Mouse (Mus musculus) midbrain, embryonic 12.5 days (tissue): ENCODE measurements around the gene Cul1. TPM values are rescaled to one million over a fixed set of nuclear protein-coding genes. Genes with fewer than 3 reads are reported as not detected.
"Not testable (repeated sequence)": the region's sequence is repeated elsewhere in the genome, so short reads cannot be mapped to it uniquely, and the experiment has no call there.

Experiments
- ATAC-seq: fragments of 200-750 bp; cut with Nextera tagmentation; 2 replicates; pipeline ENCODE4 v1.8.0; 2017; ENCODE audit warnings: low read depth, moderate TSS enrichment, moderate library complexity; ENCODE audit not compliant: low FRiP score
- H3K27ac ChIP-seq: fragments of 300-500 bp; sonication (generic); replicated peaks from 2 replicates; pipeline ENCODE4 v1.5.1; 2016; ENCODE audit warnings: mild to moderate bottlenecking
- H3K27me3 ChIP-seq: fragments of 300-500 bp; sonication (generic); 2 replicates; pipeline ENCODE4 v1.6.1; 2016; ENCODE audit warnings: mild to moderate bottlenecking
- H3K36me3 ChIP-seq: fragments of 300-500 bp; sonication (generic); 2 replicates; pipeline ENCODE4 v1.6.1; 2016
- H3K4me1 ChIP-seq: fragments of 300-500 bp; sonication (generic); 2 replicates; pipeline ENCODE4 v1.6.1; 2016
- H3K4me2 ChIP-seq: fragments of 300-500 bp; sonication (generic); replicated peaks from 2 replicates; pipeline ENCODE4 v1.6.1; 2016; ENCODE audit warnings: mild to moderate bottlenecking, moderate library complexity
- H3K4me3 ChIP-seq: fragments of 300-500 bp; sonication (generic); 2 replicates; pipeline ENCODE4 v1.5.1; 2016; ENCODE audit warnings: mild to moderate bottlenecking
- H3K9ac ChIP-seq: fragments of 300-500 bp; sonication (generic); replicated peaks from 2 replicates; pipeline ENCODE4 v1.6.1; 2016; ENCODE audit warnings: mild to moderate bottlenecking, moderate library complexity
- H3K9me3 ChIP-seq: fragments of 300-500 bp; sonication (generic); 2 replicates; pipeline ENCODE4 v1.6.1; 2016; ENCODE audit warnings: mild to moderate bottlenecking
- WGBS: fragments of 180-500 bp; shearing (Covaris S2); methylation state at CpG from one replicate; pipeline ENCODE4 v1.1.7; 2016; 5-methylcytosine and 5-hydroxymethylcytosine counted together
- polyA plus RNA-seq: library from polyadenylated mRNA; unstranded; fragments of >200 nt; fragmentation: Nextera tagmentation; extraction: Ambion mirVana; gene quantifications from 2 replicates; pipeline ENCODE4 v1.2.1, GENCODE M21; 2016

Gene Cul1
- polyA plus RNA-seq = 174 and 188 TPM in 2 replicates

DNA sequence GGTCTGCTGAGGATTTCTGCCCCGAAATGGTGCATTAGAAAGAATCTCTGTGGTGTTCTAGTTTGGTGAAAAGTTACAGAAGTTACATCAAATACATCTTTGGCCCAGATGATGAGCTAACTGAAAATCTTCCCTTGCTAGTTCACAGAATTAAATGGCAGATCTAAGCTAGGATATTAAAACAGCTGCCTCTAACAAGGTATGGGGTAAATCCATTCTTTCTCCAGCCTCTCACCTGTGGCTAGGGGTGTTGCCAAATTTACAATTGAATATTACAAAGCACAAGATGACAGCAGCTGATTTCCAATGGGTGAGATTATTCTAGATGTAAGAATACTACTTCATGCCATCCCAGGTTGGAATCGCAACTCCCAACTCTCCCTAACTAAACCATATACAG lies at the start of gene Cul1:
Gene Cul1, plus strand, starts transcription at position 301 of the 400 bp plus-strand sequence.
- WGBS = 50% methylated on average over 2 of the region's 2 CpGs
- H3K36me3 ChIP-seq = no peaks in the 10 kb centered on the region

DNA sequence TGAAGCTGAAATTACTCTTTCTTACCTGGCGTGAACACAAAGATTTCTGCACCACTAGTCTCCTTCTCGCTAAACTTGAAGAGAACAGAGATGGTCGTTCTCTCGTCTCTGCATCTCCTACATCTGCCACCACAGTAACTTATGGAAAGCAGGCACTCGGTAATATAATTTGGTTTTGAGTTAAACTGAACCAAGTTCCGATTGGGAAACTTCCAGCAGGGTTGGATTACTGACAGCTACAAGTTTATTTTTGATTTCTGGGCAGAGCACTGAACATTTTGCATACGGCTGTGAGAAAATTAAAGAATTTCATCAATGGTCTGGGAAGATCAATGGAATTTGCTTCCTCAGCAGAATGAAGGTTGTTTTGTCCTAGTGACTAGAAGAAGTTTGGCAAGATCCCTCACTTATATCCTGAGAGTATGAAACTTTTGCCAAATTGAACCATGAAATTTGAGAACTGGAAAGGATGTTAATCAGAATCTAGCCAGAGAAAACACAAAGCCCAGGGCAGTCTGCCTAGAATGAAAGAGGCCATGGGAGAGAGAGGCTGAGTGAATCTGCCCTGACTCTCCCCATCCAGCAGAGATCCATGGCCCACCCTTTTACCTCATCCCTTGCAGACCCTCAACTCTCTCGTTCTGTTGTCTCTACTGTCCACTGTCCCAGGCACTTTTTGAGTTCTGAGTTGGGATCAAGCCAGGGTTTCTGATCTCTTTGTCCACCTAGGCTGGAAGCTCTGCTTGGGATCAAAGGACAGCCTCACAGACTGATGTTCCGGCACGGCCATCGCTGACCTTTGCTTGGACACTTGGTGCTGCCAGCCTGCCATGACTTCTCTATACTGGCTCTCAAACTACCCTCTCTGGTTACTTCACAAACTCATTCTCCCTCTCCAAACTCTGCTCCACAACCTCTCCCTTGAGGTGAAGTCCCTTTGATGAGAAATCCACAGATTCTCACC lies 48.5 kb upstream of the Cul1 start:
- Histone ChIP-seq H3K27me3 (no peaks in the 10 kb centered on the region), H3K36me3 (no peaks in the 10 kb centered on the region), H3K9me3 (no peaks in the 10 kb centered on the region), H3K9ac (no peak overlapping the region), H3K4me1 (no peaks in the 10 kb centered on the region), H3K27ac (no peak overlapping the region), H3K4me3 (no peak overlapping the region), H3K4me2 (no peak overlapping the region)
- ATAC-seq = no peak
- 87% methylated on average over 11 of the region's 11 CpGs for WGBS

More for the DNA sequence above, at the start of gene Cul1:
- no peaks in the 10 kb centered on the region for H3K9me3 ChIP-seq
- H3K27me3 ChIP-seq = no peaks in the 10 kb centered on the region
- H3K4me1 ChIP-seq = peaks cover 31% of the 10 kb centered on the region
- H3K4me2 ChIP-seq = peak within 1 kb of the TSS; percentile 84
- H3K9ac ChIP-seq = peak within 1 kb of the TSS; percentile 99
- H3K4me3 ChIP-seq = peak within 1 kb of the TSS; percentile 99
- ATAC-seq = no peak
- H3K27ac ChIP-seq = peak within 1 kb of the TSS; percentile 98

DNA sequence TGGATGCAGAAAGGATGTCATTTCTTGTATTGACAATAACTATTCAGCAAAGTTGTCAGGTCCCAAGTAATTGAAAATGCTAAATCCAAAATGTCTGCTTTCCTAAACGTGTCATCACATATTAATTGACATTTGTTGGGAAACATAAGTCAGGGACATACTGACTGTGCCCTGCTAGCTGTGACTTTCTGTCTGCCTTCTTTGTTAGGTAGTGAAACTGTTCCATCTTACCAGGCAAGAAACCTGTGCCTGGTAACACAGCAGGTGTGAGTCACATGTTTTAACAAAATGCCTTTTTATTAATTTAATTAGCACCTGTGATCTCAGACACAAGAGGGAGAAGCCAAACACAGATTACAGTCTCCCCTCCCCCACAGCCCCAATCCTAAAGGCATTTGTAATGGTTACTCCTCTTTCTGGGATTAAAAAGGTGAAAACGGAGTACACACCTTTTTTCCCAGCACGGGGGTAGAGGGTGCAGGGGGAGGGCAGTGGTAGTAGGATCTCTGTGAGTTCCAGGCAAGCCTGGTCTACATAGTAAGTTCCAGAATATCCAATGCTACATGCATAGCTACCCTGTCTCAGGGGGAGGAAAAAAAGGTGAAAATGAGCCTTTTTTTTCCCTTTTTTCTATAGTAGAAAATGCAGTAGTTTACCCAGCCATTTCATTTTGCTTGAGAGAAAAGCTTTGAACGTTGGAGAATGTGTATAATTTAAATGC lies 40.2 kb upstream of the Cul1 start:
- H3K27ac ChIP-seq = no peak overlapping the region
- H3K4me3 ChIP-seq = no peak overlapping the region
- 35% methylated on average over 4 of the region's 4 CpGs for WGBS
- H3K4me1 ChIP-seq = peaks cover 4% of the 10 kb centered on the region; the same call in 1 of the 2 replicates
- no peak for ATAC-seq
- H3K36me3 ChIP-seq = no peaks in the 10 kb centered on the region
- H3K9me3 ChIP-seq = no peaks in the 10 kb centered on the region
- no peak overlapping the region for H3K9ac ChIP-seq
- H3K4me2 ChIP-seq = no peak overlapping the region
- H3K27me3 ChIP-seq = no peaks in the 10 kb centered on the region

DNA sequence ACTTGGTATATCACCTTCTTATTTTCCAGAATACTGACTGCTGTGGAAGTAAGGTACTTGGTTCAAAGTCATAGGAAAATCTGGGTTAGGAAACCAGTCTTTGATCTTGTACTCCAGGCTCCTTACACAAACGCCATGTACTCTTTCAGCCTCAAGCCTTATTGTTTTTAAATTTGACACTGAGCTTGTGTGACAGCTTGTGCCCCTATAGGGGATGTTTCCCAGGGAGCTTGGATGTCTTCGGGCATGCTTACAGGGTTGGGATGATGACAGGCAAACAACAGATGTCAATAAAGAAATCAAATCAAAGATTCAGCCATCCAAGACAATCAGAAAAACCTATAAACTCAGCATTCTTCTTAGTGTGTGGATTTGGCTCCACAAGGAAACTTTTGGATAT lies 39.5 kb upstream of the Cul1 start:
- Histone ChIP-seq H3K9me3 (no peaks in the 10 kb centered on the region), H3K4me2 (no peak overlapping the region), H3K27ac (no peak overlapping the region), H3K4me3 (no peak overlapping the region), H3K27me3 (no peaks in the 10 kb centered on the region), H3K4me1 (peaks cover 4% of the 10 kb centered on the region; the same call in 1 of the 2 replicates), H3K9ac (no peak overlapping the region), H3K36me3 (no peaks in the 10 kb centered on the region)
- 34% methylated on average over 2 of the region's 2 CpGs for WGBS
- ATAC-seq = no peak

DNA sequence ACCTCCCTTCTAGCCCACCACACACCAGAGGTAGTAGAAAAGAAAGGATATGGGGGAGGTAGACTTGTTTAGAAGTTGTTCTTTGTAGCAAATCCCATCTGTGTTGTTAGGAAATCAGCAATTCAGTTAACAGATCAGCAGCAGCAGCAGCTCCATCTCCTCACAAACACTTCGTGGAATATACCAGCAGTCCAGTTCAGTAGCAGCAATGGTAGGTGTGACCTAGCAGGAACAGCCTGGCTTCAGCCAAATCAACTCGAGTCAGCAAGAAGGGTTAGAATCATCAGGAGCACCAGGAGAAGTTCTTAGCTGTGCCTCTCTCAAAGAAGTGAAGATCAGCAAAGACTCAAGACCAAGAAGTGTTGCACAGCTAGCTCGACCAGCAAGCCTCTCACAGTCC lies 34.5 kb upstream of the Cul1 start:
- no peak for ATAC-seq
- WGBS = 80% methylated on average over 3 of the region's 3 CpGs
- Histone ChIP-seq H3K4me2 (no peak overlapping the region), H3K4me3 (no peak overlapping the region), H3K4me1 (no peaks in the 10 kb centered on the region), H3K36me3 (no peaks in the 10 kb centered on the region), H3K27ac (no peak overlapping the region), H3K9ac (no peak overlapping the region), H3K27me3 (no peaks in the 10 kb centered on the region), H3K9me3 (no peaks in the 10 kb centered on the region)

GRCm38 (mm10) chr6:47420156-47420555 lies 33.0 kb upstream of the Cul1 start:
- Histone ChIP-seq H3K27ac (no peak overlapping the region), H3K9me3 (no peaks in the 10 kb centered on the region), H3K9ac (no peak overlapping the region), H3K4me2 (no peak overlapping the region), H3K4me1 (no peaks in the 10 kb centered on the region), H3K36me3 (no peaks in the 10 kb centered on the region), H3K4me3 (no peak overlapping the region), H3K27me3 (no peaks in the 10 kb centered on the region)
- no peak for ATAC-seq

DNA sequence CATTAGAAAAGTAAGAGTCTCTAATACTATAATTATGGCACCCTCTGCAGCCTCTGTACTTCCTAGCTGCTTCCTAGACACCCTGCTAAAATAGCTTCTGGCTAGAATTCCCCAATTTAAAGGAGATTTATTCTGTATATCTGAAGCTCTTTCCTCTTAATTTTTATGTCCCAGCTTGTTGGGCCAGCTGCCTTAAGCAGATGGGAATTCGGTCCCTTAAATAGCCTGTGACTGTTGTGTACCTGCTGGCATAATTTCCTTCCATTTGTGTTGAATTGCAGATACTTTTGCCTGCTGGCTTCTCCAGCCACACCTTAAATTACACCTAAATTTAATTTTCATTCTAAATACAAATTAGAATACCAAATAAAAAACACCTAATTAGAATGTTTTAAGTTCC lies 32.0 kb upstream of the Cul1 start:
- no peak for ATAC-seq
- no peak overlapping the region for H3K9ac ChIP-seq
- H3K27me3 ChIP-seq = no peaks in the 10 kb centered on the region
- no peak overlapping the region for H3K27ac ChIP-seq
- 91% methylated on average over 1 of the region's 1 CpGs for WGBS
- H3K4me3 ChIP-seq = no peak overlapping the region
- H3K9me3 ChIP-seq = no peaks in the 10 kb centered on the region
- H3K4me2 ChIP-seq = no peak overlapping the region
- no peaks in the 10 kb centered on the region for H3K4me1 ChIP-seq
- no peaks in the 10 kb centered on the region for H3K36me3 ChIP-seq

GRCm38 (mm10) chr6:47426136-47426535 lies 27.1 kb upstream of the Cul1 start:
- H3K9me3 ChIP-seq = no peaks in the 10 kb centered on the region
- 70% methylated on average over 1 of the region's 1 CpGs for whole genome bisulfite sequencing
- no peak overlapping the region for H3K9ac ChIP-seq
- H3K27me3 ChIP-seq = no peaks in the 10 kb centered on the region
- H3K36me3 ChIP-seq = no peaks in the 10 kb centered on the region
- H3K4me1 ChIP-seq = no peaks in the 10 kb centered on the region
- ATAC-seq = no peak
- H3K4me2 ChIP-seq = no peak overlapping the region
- H3K27ac ChIP-seq = no peak overlapping the region
- no peak overlapping the region for H3K4me3 ChIP-seq

DNA sequence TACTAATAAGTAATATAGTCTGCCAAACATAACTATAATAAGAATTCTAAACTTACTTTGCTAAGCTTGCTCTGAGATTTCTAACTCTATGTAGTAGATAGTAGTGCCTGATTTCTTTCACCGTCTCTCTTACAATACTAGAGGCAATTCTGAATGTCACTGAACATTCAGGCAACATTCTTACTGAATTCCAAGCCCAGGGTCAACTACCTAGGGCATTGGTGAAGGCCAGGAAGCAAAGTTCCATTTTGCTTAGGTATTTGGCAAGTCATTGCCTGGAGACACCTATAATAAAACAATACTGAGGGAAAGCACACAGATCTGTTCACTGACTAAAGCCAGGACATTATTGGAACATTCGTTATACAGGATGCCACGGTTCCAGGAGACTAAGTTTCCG lies 26.6 kb upstream of the Cul1 start:
- H3K4me2 ChIP-seq, H3K27me3 ChIP-seq, H3K9ac ChIP-seq, H3K9me3 ChIP-seq, H3K4me1 ChIP-seq, ATAC-seq, H3K36me3 ChIP-seq, H3K27ac ChIP-seq, H3K4me3 ChIP-seq: not testable (repeated sequence)
- WGBS = 92% methylated on average over 4 of the region's 4 CpGs

DNA sequence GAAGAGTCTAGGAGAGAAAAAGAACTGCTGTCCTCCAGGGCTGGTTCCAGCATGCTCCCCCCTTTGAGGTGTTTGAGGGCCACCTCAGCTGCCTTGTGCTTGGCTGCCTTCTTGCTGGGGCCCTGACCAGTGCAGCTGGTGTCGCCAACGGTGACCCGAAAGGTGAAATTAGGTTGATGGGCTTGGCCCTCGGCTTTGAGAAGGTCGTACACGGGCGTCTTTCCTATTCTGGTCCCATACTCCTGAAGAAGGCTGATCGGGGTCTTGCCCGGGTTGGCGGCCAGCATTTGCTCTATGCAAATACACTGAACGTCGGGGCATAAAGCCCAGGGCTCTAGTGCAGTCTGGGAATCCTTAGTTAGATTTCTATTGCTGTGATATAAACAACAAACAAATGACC lies 20.4 kb upstream of the Cul1 start:
- not testable (repeated sequence) for H3K9me3 ChIP-seq, H3K9ac ChIP-seq, H3K4me1 ChIP-seq, H3K4me2 ChIP-seq, H3K36me3 ChIP-seq, H3K27me3 ChIP-seq, H3K4me3 ChIP-seq, H3K27ac ChIP-seq, ATAC-seq
- 95% methylated on average over 12 of the region's 12 CpGs for WGBS

DNA sequence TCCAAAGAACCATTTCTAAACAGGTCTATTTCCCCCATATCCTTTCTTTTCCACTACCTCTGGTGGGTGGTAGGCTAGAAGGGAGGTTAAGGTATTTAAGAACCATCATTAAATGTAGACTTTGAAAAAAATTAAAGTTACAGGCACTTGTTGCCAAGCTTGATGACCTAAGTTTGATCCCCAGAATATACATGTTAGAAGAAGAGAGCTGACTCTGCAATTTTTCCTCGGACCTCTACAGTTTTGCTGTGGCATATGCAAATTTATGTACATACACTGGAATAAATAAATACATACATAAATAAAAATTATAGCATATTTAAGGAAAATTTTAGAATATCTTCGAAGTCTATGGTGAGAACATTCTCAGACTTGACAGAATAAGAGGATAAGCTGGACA lies 13.1 kb upstream of the Cul1 start:
- Histone ChIP-seq H3K9ac (no peak overlapping the region), H3K27ac (no peak overlapping the region), H3K27me3 (no peaks in the 10 kb centered on the region), H3K36me3 (no peaks in the 10 kb centered on the region), H3K4me1 (no peaks in the 10 kb centered on the region), H3K4me3 (no peak overlapping the region), H3K9me3 (no peaks in the 10 kb centered on the region), H3K4me2 (no peak overlapping the region)
- ATAC-seq = no peak
- 87% methylated on average over 2 of the region's 2 CpGs for WGBS

DNA sequence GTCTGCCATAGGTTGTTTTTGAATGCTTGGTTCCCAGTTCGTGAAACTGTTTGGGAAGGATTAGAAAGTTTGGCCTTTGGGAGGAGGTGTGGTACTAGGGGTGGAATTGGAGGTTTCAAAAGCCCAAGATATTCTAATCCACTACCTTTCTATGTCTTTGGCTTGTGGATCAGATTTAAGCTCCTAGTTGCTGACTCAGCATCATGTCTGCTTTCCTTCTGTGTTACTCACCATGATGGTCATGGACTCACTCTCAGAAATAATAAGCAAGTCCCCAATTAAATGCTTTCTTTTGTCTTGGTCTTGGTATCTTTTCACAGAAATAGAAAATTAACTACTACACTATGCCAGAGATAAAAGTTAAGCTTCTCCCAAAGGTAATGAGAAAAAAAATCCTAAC lies 5.5 kb upstream of the Cul1 start:
- Histone ChIP-seq H3K4me3 (no peak overlapping the region), H3K4me2 (no peak overlapping the region), H3K9me3 (no peaks in the 10 kb centered on the region), H3K4me1 (no peaks in the 10 kb centered on the region), H3K27me3 (no peaks in the 10 kb centered on the region), H3K36me3 (no peaks in the 10 kb centered on the region), H3K27ac (no peak overlapping the region), H3K9ac (no peak overlapping the region)
- ATAC-seq = no peak
- WGBS = 85% methylated on average over 1 of the region's 1 CpGs
